Mouse (Mus musculus): ENCODE results near the gene Gm45716. TPM values are rescaled to one million over a fixed set of nuclear protein-coding genes. Genes with fewer than 3 reads are reported as not detected.
"Not testable (repeated sequence)": the region's sequence is repeated elsewhere in the genome, so short reads cannot be mapped to it uniquely, and the experiment has no call there.

Gene Gm45716
- polyA plus RNA-seq, 1 experiment from 2014 or later: 21.4 TPM

GRCm38 (mm10) chr11:90280069-90280468 lies 92.6 kb downstream of the Gm45716 start:
- no peak overlapping the region for H3K9ac ChIP-seq (ENCODE audit: low read length)
- no peak overlapping the region for H3K27ac ChIP-seq (ENCODE audit: low read depth, low read length)
- no peak overlapping the region for H3K4me2 ChIP-seq (ENCODE audit: low read length)
- ATAC-seq (no peak), DNase-seq (ENCODE audit: low spot score) (no peak)
- H3K4me1 ChIP-seq (ENCODE audit: control insufficient read depth, insufficient read depth, low read length): no peaks in the 10 kb centered on the region
- no peaks in the 10 kb centered on the region for H3K27me3 ChIP-seq (replicated peaks; ENCODE audit: control insufficient read depth, insufficient read depth, low read length)
- H3K9me3 ChIP-seq (replicated peaks; ENCODE audit: control insufficient read depth, low read length): no peaks in the 10 kb centered on the region
- WGBS: 89% methylated on average over 5 of the region's 5 CpGs
- H3K36me3 ChIP-seq (ENCODE audit: control insufficient read depth, insufficient read depth, low read length): peaks cover 11% of the 10 kb centered on the region; the same call in 1 of the 2 replicates
- no peak overlapping the region for H3K4me3 ChIP-seq (ENCODE audit: low read depth, low read length)

- not testable (repeated sequence) for ATAC-seq; H3K9ac ChIP-seq (ENCODE audit: low read length); H3K27me3 ChIP-seq (replicated peaks; ENCODE audit: control insufficient read depth, insufficient read depth, low read length); H3K4me2 ChIP-seq (ENCODE audit: low read length); H3K9me3 ChIP-seq (replicated peaks; ENCODE audit: control insufficient read depth, low read length); H3K36me3 ChIP-seq (ENCODE audit: control insufficient read depth, insufficient read depth, low read length); DNase-seq (ENCODE audit: low spot score); H3K27ac ChIP-seq (ENCODE audit: low read depth, low read length); H3K4me3 ChIP-seq (ENCODE audit: low read depth, low read length); H3K4me1 ChIP-seq (ENCODE audit: control insufficient read depth, insufficient read depth, low read length)
- WGBS: 95% methylated on average over 2 of the region's 2 CpGs
Measured at GRCm38 (mm10) chr11:90281943-90282342, 94.5 kb downstream of the Gm45716 start.

- Histone ChIP-seq H3K9me3 (replicated peaks; ENCODE audit: control insufficient read depth, low read length) (no peaks in the 10 kb centered on the region), H3K36me3 (ENCODE audit: control insufficient read depth, insufficient read depth, low read length) (no peaks in the 10 kb centered on the region), H3K27ac (ENCODE audit: low read depth, low read length) (no peak overlapping the region), H3K4me2 (ENCODE audit: low read length) (no peak overlapping the region), H3K4me3 (ENCODE audit: low read depth, low read length) (no peak overlapping the region), H3K27me3 (replicated peaks; ENCODE audit: control insufficient read depth, insufficient read depth, low read length) (no peaks in the 10 kb centered on the region), H3K9ac (ENCODE audit: low read length) (no peak overlapping the region), H3K4me1 (ENCODE audit: control insufficient read depth, insufficient read depth, low read length) (no peaks in the 10 kb centered on the region)
- ATAC-seq: no peak
- no peak for DNase-seq (ENCODE audit: low spot score)
- WGBS: 83% methylated on average over 4 of the region's 4 CpGs
Measured at GRCm38 (mm10) chr11:90283159-90283558, 95.7 kb downstream of the Gm45716 start.

- no peak for ATAC-seq
- no peak overlapping the region for H3K4me3 ChIP-seq (ENCODE audit: low read depth, low read length)
- no peak overlapping the region for H3K4me2 ChIP-seq (ENCODE audit: low read length)
- H3K9ac ChIP-seq (ENCODE audit: low read length): no peak overlapping the region
- no peaks in the 10 kb centered on the region for H3K9me3 ChIP-seq (replicated peaks; ENCODE audit: control insufficient read depth, low read length)
- no peak overlapping the region for H3K27ac ChIP-seq (ENCODE audit: low read depth, low read length)
- no peaks in the 10 kb centered on the region for H3K36me3 ChIP-seq (ENCODE audit: control insufficient read depth, insufficient read depth, low read length)
- no peaks in the 10 kb centered on the region for H3K4me1 ChIP-seq (ENCODE audit: control insufficient read depth, insufficient read depth, low read length)
- 83% methylated on average over 6 of the region's 6 CpGs for WGBS
- no peaks in the 10 kb centered on the region for H3K27me3 ChIP-seq (replicated peaks; ENCODE audit: control insufficient read depth, insufficient read depth, low read length)
- DNase-seq (ENCODE audit: low spot score): no peak
Measured at GRCm38 (mm10) chr11:90283601-90284000, 96.1 kb downstream of the Gm45716 start.

GRCm38 (mm10) chr11:90284079-90284478 lies 96.6 kb downstream of the Gm45716 start:
- DNase-seq (ENCODE audit: low spot score) (no peak), ATAC-seq (no peak)
- no peaks in the 10 kb centered on the region for H3K36me3 ChIP-seq (ENCODE audit: control insufficient read depth, insufficient read depth, low read length)
- H3K27ac ChIP-seq (ENCODE audit: low read depth, low read length): no peak overlapping the region
- H3K27me3 ChIP-seq (replicated peaks; ENCODE audit: control insufficient read depth, insufficient read depth, low read length): no peaks in the 10 kb centered on the region
- no peaks in the 10 kb centered on the region for H3K9me3 ChIP-seq (replicated peaks; ENCODE audit: control insufficient read depth, low read length)
- H3K4me1 ChIP-seq (ENCODE audit: control insufficient read depth, insufficient read depth, low read length): no peaks in the 10 kb centered on the region
- 89% methylated on average over 2 of the region's 2 CpGs for WGBS
- no peak overlapping the region for H3K4me3 ChIP-seq (ENCODE audit: low read depth, low read length)
- H3K4me2 ChIP-seq (ENCODE audit: low read length): no peak overlapping the region
- no peak overlapping the region for H3K9ac ChIP-seq (ENCODE audit: low read length)

- no peaks in the 10 kb centered on the region for H3K36me3 ChIP-seq (ENCODE audit: control insufficient read depth, insufficient read depth, low read length)
- ATAC-seq (no peak), DNase-seq (ENCODE audit: low spot score) (no peak)
- H3K27me3 ChIP-seq (replicated peaks; ENCODE audit: control insufficient read depth, insufficient read depth, low read length): no peaks in the 10 kb centered on the region
- 84% methylated on average over 4 of the region's 4 CpGs for WGBS
- no peaks in the 10 kb centered on the region for H3K9me3 ChIP-seq (replicated peaks; ENCODE audit: control insufficient read depth, low read length)
- no peak overlapping the region for H3K9ac ChIP-seq (ENCODE audit: low read length)
- H3K4me2 ChIP-seq (ENCODE audit: low read length): no peak overlapping the region
- H3K4me3 ChIP-seq (ENCODE audit: low read depth, low read length): no peak overlapping the region
- no peak overlapping the region for H3K27ac ChIP-seq (ENCODE audit: low read depth, low read length)
- no peaks in the 10 kb centered on the region for H3K4me1 ChIP-seq (ENCODE audit: control insufficient read depth, insufficient read depth, low read length)
Measured at GRCm38 (mm10) chr11:90284623-90285022, 97.1 kb downstream of the Gm45716 start.

- H3K27ac ChIP-seq (ENCODE audit: low read depth, low read length): no peak overlapping the region
- H3K36me3 ChIP-seq (ENCODE audit: control insufficient read depth, insufficient read depth, low read length): no peaks in the 10 kb centered on the region
- no peak overlapping the region for H3K9ac ChIP-seq (ENCODE audit: low read length)
- no peak for DNase-seq (ENCODE audit: low spot score)
- no peak overlapping the region for H3K4me3 ChIP-seq (ENCODE audit: low read depth, low read length)
- no peaks in the 10 kb centered on the region for H3K9me3 ChIP-seq (replicated peaks; ENCODE audit: control insufficient read depth, low read length)
- no peaks in the 10 kb centered on the region for H3K27me3 ChIP-seq (replicated peaks; ENCODE audit: control insufficient read depth, insufficient read depth, low read length)
- H3K4me2 ChIP-seq (ENCODE audit: low read length): no peak overlapping the region
- WGBS: 91% methylated on average over 6 of the region's 6 CpGs
- no peaks in the 10 kb centered on the region for H3K4me1 ChIP-seq (ENCODE audit: control insufficient read depth, insufficient read depth, low read length)
- ATAC-seq: no peak
Measured at GRCm38 (mm10) chr11:90286550-90287154, 99.2 kb downstream of the Gm45716 start.

GRCm38 (mm10) chr11:90291156-90291555 lies 103.7 kb downstream of the Gm45716 start:
- WGBS: 81% methylated on average over 4 of the region's 4 CpGs
- H3K4me2 ChIP-seq (ENCODE audit: low read length): no peak overlapping the region
- no peak overlapping the region for H3K4me3 ChIP-seq (ENCODE audit: low read depth, low read length)
- H3K27ac ChIP-seq (ENCODE audit: low read depth, low read length): no peak overlapping the region
- ATAC-seq (no peak), DNase-seq (ENCODE audit: low spot score) (no peak)
- H3K4me1 ChIP-seq (ENCODE audit: control insufficient read depth, insufficient read depth, low read length): no peaks in the 10 kb centered on the region
- no peaks in the 10 kb centered on the region for H3K36me3 ChIP-seq (ENCODE audit: control insufficient read depth, insufficient read depth, low read length)
- no peaks in the 10 kb centered on the region for H3K27me3 ChIP-seq (replicated peaks; ENCODE audit: control insufficient read depth, insufficient read depth, low read length)
- H3K9ac ChIP-seq (ENCODE audit: low read length): no peak overlapping the region
- H3K9me3 ChIP-seq (replicated peaks; ENCODE audit: control insufficient read depth, low read length): no peaks in the 10 kb centered on the region

- no peak overlapping the region for H3K4me2 ChIP-seq (ENCODE audit: low read length)
- H3K9me3 ChIP-seq (replicated peaks; ENCODE audit: control insufficient read depth, low read length): no peaks in the 10 kb centered on the region
- H3K4me1 ChIP-seq (ENCODE audit: control insufficient read depth, insufficient read depth, low read length): no peaks in the 10 kb centered on the region
- no peaks in the 10 kb centered on the region for H3K36me3 ChIP-seq (ENCODE audit: control insufficient read depth, insufficient read depth, low read length)
- ATAC-seq: no peak
- no peak for DNase-seq (ENCODE audit: low spot score)
- no peak overlapping the region for H3K27ac ChIP-seq (ENCODE audit: low read depth, low read length)
- H3K4me3 ChIP-seq (ENCODE audit: low read depth, low read length): no peak overlapping the region
- no peaks in the 10 kb centered on the region for H3K27me3 ChIP-seq (replicated peaks; ENCODE audit: control insufficient read depth, insufficient read depth, low read length)
- H3K9ac ChIP-seq (ENCODE audit: low read length): no peak overlapping the region
Measured at GRCm38 (mm10) chr11:90292766-90293165, 105.3 kb downstream of the Gm45716 start.

All from forebrain, embryonic 14.5 days (tissue).